Mouse (Mus musculus) layer of hippocampus, adult 2 months (tissue): Measurements from ENCODE around the gene Mucl3. TPM values are rescaled to one million over a fixed set of nuclear protein-coding genes. Genes with fewer than 3 reads are reported as not detected.

ENCODE experiments used
- DNase-seq, 2 experiments: peaks; one replicate each; pipeline ENCODE4 v3.0.0; 2022; ENCODE audit warnings: low spot score in 2 of 2
- H3K27ac ChIP-seq: fragments of 200-600 bp; 2 replicates; pipeline ENCODE4 v1.8.1; 2022
- H3K4me3 ChIP-seq: fragments of 200-600 bp; 2 replicates; pipeline ENCODE4 v1.8.1; 2022; ENCODE audit warnings: mild to moderate bottlenecking
- CTCF ChIP-seq: fragments of 200-600 bp; conservative IDR thresholded peaks from 2 replicates; pipeline ENCODE4 v1.8.1; 2022; ENCODE audit warnings: antibody characterized with exemption, mild to moderate bottlenecking, moderate library complexity
- long read RNA-seq, 2 experiments: library from polyadenylated mRNA; stranded (forward); transcript quantifications; one replicate each; pipeline ENCODE4 v2.0.0; 2021; ENCODE audit warnings: borderline mapping rate in 2 of 2
- total RNA-seq, 2 experiments: library from RNA; stranded (reverse); gene quantifications; 2 replicates each; pipeline ENCODE4 v1.2.3; 2021

Gene Mucl3
- total RNA-seq = not detected
- long read RNA-seq, experiment 1 = 0 reads
- long read RNA-seq, experiment 2 = 0 reads

DNA sequence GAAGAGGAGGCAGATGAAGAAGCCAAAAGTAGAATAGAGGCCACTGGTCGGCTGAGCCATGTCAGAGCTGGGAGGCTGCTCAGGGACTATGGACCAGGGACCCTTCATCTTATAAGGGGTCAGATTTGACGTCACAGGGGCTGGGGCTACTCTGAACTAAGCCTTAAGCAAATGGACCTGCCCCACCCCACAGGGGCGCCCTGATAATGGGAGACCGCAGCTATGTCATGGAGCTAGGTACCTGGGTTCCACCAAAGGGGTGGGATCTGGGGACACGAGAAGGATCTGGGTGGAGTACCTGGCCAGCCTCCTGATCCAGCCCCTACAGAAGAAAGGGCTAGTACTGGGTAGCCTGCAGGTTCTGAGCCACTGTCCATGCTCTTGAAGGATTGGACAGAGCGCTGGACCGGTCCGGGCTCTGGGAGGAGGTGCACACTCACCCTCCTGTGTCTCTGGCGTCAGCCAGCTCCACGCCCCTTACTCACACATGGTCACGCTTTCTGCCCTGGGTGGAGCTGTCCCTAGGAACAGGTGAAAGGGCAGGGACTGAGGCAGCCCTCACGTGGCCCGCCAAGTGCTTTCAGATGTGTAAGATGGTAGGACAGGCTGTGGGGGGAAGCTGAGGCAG, at the start of gene Mucl3:
Gene Mucl3, minus strand, starts transcription at position 87 of the 628 bp plus-strand sequence.
- DNase-seq = no peak
- TF ChIP-seq CTCF = no peak
- Histone ChIP-seq H3K27ac (no peak within 1 kb of the TSS), H3K4me3 (no peak within 1 kb of the TSS)

DNA sequence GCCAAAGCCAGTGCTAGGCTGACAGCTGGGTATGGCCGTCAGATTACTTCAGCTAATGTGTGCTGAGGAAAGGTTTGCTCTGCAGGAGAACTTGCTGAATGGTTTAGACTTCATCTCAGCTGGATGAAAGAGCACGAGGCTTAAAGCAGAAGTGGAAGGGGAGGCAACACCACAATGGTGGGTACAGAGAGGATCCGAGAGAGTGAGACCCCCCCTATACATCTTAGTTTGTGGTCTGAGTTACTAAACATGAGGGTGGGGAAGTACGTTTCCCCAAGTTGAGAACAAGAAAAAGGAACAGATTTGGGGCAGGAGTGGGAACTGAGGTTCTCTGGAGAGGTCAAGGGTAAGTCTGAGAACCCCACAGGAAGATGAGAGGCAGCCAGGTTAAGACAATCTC, 48.9 kb upstream of the Mucl3 start:
- 0 out of 2 replicates have a peak overlapping the region, but pooled peaks have one; percentile 18 for H3K27ac ChIP-seq
- no peak for DNase-seq
- TF ChIP-seq CTCF = no peak
- no peak overlapping the region for H3K4me3 ChIP-seq

DNA sequence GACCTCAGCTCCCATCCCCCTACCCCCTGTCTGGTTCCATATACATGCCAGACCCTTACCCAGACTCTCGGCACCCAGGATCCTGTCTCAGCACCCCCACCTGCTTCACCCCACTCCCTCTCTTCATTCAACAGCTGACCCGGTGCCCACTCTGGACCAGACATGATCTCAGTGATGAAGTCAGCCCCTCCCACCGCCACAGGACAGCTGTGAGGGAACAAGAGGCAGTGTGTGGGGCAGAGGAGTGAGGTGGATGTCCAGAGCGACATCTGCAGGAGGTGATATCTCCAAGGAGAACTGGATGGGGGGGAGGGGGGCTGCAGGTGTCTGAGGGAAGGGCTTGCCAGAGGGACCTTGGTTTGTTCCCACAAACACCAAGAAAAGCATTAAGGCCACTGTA, 48.3 kb upstream of the Mucl3 start:
- DNase-seq = no peak
- Histone ChIP-seq H3K27ac (0 out of 2 replicates have a peak overlapping the region, but pooled peaks have one; percentile 18), H3K4me3 (no peak overlapping the region)
- no peak for TF ChIP-seq CTCF

DNA sequence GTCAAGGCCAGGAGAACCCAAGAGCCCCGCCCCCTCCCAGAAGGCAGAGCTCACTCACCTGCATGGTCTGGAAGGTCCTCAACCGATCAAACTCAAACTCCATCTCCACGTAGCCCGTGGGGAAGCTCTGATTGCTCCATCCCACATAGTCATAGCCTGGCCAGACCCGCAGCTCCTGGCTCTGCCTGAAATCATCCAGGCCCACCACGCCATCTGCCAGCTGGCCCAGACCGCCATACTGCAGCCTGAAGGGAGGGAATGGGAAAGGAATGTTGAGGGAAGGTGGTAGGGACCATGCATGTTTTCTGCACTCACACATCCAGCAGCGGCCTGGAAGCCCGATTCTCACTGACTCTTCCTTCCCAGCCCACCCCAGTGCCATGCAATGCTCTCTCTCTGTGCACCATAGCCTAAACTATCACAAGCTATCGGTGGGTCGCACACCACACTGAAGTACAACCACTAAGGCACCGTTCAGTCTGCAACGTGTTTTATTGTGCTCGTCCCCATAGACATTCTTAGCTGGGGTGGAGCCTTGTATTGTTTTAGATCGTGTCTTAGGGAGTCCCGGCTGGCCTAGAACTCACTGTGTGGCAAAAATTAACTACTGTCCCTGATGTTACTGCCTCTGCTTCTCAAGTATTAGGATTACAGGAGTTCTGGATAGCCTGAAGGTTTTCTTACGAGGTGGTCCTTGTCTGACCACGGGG, 46.6 kb upstream of the Mucl3 start:
- H3K4me3 ChIP-seq = no peak overlapping the region
- no peak for DNase-seq
- H3K27ac ChIP-seq = no peak overlapping the region
- TF ChIP-seq CTCF = no peak

DNA sequence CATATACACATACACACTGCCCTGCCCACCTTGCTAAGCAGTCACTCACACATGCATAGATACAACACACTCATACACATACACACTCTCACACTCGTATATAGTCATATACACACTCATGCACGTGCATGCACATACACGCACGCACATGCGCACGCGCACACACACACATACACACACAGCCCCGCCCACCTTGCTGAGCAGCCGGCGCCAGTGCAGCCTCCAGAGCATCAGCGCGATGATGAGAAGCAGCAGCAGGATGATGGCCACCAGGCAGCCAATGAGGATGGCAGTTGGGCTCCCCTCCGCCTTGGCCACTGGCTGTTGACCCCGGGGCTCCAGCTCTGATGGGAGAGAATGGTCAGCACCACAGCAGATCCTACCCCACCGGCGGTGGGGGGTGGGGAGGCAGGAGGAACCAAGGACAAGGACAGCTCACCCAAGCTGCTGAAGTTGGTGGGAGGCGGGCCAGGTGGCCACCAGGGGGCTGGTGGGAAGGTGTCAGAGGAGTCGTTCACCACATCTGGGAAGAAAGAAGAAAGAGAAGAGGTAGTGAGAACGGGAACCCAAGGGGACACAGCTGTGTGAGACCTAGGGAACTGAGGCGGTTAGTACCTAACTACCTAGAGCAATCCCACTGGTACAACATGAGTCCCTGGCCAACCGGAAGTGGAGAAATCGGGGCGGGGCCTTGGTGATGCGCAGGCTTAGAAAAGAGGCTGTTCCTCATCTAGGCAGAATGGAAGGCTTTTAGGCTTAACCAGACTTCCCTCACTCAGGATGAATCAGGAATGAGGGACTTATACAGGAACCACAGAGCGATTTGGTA, 45.1 kb upstream of the Mucl3 start:
- Histone ChIP-seq H3K27ac (no peak overlapping the region), H3K4me3 (no peak overlapping the region)
- TF ChIP-seq CTCF = peak; percentile 27
- DNase-seq = no peak

DNA sequence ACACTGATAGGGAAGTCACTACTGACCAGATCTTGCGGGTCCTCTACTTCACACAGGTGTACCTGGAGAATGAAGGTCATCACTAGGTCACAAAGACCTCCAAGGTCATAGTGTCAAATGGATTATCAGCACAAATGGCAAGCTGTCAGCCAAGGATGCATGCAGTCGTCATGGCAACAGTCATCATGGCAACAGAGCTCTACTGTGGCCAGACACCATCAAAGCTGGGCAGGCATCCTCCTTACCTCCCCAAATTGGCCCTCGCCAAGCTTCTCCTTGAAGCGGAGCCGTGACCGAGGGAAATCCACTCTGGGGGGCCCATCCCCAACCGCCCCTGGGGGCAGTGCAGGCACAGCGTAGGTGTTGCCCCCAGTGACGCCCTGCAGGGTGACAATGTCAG, 41.6 kb upstream of the Mucl3 start:
- DNase-seq = no peak
- Histone ChIP-seq H3K27ac (peak overlapping the region; percentile 61; the same call in 1 of the 2 replicates), H3K4me3 (no peak overlapping the region)
- no peak for TF ChIP-seq CTCF

DNA sequence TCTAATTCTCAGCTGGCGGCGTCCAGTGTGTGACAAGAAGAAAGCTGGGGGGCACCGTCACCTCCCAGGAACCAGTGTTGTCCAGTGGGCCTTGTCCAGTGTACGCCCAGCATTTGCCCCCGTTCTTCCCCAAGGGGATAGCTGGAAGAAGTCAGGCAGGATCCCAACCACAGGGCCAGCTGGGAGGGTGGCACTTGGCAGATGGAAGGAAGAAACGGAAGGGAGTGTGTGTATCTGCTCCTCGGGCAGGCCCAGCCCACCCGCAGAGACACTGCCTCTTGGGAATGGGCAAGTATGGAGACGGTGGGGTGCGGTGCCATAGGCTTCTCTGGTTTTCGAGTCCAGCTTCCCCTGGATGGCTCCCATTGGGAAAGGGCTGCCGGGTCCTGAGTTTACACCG, 38.5 kb upstream of the Mucl3 start:
- no peak for DNase-seq
- no peak overlapping the region for H3K27ac ChIP-seq
- H3K4me3 ChIP-seq = no peak overlapping the region
- no peak for TF ChIP-seq CTCF

DNA sequence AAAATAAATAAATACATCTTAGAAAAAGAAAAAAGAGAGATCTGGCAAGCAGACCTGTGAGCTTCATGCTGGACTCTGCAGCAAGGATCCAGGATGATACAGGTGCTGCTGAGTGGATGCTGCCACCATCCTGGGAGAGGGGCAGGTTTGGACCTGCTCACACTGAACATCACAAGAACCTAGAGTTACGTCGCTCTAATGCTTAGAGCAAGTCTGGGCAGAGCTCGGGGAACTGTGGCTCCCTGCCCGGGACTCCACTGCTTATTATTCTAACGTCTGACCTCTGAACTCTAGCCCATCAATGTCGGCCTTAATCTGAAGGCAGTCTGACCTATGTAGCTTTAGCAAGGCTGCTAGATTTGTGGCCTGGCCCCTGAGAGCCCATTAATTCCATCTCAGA, 37.1 kb upstream of the Mucl3 start:
- no peak for TF ChIP-seq CTCF
- DNase-seq = no peak
- H3K4me3 ChIP-seq = no peak overlapping the region
- no peak overlapping the region for H3K27ac ChIP-seq

DNA sequence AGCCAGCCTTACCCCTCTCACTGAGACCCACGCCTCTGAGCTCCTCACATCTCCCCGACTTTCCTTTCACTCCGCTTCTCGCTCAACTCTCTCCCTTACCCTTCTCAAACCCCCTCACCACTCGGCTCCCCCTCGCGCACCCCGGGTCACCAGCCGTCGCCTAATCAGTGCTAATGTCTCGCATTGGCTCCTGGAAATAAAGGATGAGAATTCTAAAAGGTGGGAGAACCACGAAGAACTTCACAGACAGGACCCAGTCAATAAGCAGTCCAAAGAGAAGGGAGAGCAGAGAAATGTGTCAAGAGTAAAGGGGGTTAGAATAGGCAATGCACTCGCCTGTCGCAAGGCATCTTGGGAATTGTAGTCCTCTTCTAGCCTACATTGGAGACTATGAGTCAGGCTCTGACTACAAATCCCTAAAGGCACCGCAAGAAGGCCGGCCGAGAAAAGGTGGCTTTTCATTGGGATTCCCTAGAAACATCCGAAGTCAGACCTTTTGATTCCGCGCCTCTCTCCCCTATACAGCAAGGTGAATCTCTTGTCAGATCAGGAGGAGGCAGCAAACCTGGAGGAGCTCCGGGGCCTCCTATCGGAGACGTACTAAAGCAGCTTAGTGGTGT, 30.0 kb upstream of the Mucl3 start, which contains the start of gene Gtf2h4:
Gene Gtf2h4, minus strand, starts transcription at position 324 of the 620 bp plus-strand sequence.
- Histone ChIP-seq H3K27ac (peak within 1 kb of the TSS; percentile 87), H3K4me3 (peak within 1 kb of the TSS; percentile 73)
- peak; percentile 91 to 96 for DNase-seq
- peak; percentile 36 for TF ChIP-seq CTCF

DNA sequence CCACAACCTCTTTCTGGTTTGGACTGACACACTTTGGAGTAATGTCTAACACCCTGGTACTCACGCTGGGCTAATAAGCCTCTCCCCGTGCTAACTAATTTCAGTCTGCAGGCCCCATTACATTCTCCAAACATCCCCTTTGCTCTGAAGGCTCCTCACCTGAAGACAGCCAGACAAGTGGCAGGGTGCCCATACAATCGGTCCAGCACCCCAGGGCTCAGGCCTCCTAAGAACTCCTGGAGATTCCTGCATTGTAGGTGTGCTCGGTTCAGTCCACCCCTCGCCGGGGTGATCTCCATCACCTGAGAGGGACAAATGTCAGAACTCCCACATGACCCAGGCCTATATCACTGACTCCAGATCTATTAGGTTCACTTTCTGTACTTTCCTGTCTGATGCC, 29.0 kb upstream of the Mucl3 start:
- DNase-seq = no peak
- Histone ChIP-seq H3K4me3 (no peak overlapping the region), H3K27ac (no peak overlapping the region)
- TF ChIP-seq CTCF = no peak

DNA sequence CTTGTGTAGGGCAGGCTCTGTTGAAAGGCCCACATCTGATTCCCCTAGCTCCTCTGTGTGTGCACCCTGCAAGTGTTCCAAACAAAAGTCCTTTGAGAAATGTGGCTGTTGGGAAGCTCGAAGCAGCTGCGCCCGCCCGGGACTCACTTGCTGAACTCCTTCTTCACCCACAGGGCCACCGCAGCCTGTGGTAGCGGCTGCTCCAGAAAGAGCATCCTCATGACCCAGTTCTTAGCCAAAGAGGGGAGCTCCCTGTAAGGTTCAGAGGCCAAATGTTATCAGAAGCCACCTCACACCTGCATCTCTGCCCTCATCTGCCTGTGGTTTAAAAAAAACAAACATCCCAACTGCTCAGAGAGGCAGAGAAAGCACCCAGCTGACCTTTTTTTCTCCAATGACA, 28.4 kb upstream of the Mucl3 start:
- no peak overlapping the region for H3K27ac ChIP-seq
- no peak for TF ChIP-seq CTCF
- H3K4me3 ChIP-seq = no peak overlapping the region
- DNase-seq = no peak

DNA sequence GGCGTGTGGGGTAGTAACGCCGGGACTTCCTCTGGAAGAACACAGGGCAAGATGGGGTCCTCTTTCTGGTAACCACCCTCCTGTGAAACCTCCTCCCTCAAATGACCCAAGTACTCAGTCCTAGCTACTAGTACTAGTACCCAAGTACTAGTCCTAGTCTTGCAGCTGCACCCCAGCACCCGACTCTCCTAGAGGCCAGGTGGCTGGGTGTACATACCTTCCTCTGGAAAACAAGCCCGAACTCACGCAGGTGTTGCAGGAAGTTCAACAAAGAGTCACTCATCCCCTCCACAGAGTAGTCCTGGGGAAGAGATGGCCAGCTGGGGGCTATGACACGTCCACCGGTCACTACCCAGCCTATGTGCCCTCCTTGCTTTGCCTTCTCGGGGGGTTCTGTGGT, 26.2 kb upstream of the Mucl3 start:
- no peak for TF ChIP-seq CTCF

More for the DNA sequence above, 26.2 kb upstream of the Mucl3 start:
- H3K4me3 ChIP-seq = no peak overlapping the region
- no peak for DNase-seq
- H3K27ac ChIP-seq = no peak overlapping the region
